Mouse (Mus musculus): Measurements from ENCODE around the gene Rundc3b. TPM values are rescaled to one million over a fixed set of nuclear protein-coding genes. Genes with fewer than 3 reads are reported as not detected.

The Rundc3b gene
- polyA plus RNA-seq, 1 experiment from 2014 or later, result 0.93 TPM

DNA sequence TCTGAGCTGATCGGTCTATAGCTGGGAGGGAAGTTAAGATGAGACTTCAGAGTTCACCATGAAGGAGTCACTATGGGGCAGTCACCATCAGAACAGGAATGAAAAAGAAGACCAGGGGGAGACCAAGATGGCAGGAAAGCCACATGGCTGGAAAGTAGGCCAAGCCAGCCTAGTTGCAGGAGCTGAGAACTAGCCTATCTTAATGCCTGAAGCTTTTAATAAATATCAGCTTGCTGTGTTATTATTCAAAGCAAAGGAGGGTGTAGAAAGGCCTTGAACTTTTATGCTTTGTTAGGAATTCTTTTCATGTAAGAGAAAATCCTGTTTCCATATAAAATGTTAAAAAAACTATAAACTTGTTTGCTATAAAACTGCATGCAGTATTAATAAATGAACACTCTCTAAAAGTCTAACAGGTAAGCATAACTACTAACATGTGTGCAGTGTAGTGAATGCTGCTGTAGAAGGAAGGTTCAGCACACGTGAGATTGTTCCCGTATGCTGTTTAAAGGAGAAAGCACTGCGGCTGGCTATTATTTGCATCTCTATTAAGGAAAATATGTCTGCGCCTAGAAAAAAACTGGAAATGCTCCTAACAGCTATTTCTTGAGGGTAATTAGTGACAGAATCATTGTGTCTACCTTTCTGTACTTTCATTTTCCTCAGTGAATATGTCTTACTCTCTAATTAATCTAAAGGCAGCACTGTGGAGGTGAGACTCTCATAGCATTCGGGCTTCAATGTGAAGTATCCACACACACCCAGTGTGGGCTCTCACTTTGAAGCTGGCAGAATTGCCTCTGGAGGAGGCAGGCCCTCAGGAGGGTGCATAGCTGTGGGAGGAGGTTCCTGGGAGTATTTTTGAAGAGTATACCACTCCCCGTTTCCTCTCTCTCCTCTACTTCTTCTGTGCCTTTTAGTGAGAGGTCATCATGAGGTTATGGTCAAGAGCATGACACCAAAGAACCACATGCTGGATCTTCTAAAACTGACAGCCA lies 81.3 kb downstream of the Rundc3b start:
- Histone ChIP-seq H3K4me3 (ENCODE audit: low read depth, low read length) (no peak overlapping the region), H3K4me2 (replicated peaks; ENCODE audit: low read depth) (no peak overlapping the region), H3K9me3 (ENCODE audit: control insufficient read depth, low read length) (no peaks in the 10 kb centered on the region), H3K9ac (ENCODE audit: low read length) (no peak overlapping the region), H3K36me3 (ENCODE audit: control insufficient read depth, insufficient read depth, low read length) (no peaks in the 10 kb centered on the region), H3K27me3 (ENCODE audit: control insufficient read depth, insufficient read depth, low read length) (no peaks in the 10 kb centered on the region), H3K4me1 (replicated peaks; ENCODE audit: control insufficient read depth, insufficient read depth) (no peaks in the 10 kb centered on the region), H3K27ac (replicated peaks) (no peak overlapping the region)
- no peak for ATAC-seq (ENCODE audit: low FRiP score, low TSS enrichment)
- TF ChIP-seq CTCF (IDR thresholded peaks at IDR 0.05; ENCODE audit: low read depth) (no peak), EP300 (optimal IDR thresholded peaks at IDR 0.05) (no peak)
- 69% methylated on average over 7 of the region's 7 CpGs for WGBS
- DNase-seq (ENCODE audit: low spot score), result no peak

DNA sequence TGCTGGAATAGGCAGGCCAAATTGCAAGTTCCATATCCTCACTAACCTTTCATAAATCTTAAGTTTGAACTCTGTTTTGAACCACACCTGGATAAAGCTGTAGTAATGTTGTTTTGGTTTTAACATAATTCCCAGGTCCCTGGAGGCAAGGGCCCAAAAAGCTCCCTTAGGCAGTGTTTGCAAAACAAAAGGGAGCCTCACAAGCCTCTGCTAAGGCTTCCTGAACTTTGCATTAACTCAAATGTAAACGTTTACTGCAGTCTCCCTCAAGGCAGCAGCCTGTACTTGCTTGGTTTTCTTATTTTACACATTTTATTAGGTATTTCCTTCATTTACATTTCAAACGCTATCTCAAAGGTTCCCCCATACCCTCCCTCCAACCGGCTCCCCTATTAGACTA lies 103.7 kb downstream of the Rundc3b start:
- ATAC-seq (ENCODE audit: low FRiP score, low TSS enrichment) (no peak), DNase-seq (ENCODE audit: low spot score) (no peak)
- Histone ChIP-seq H3K27ac (replicated peaks) (no peak overlapping the region), H3K27me3 (ENCODE audit: control insufficient read depth, insufficient read depth, low read length) (no peaks in the 10 kb centered on the region), H3K36me3 (ENCODE audit: control insufficient read depth, insufficient read depth, low read length) (no peaks in the 10 kb centered on the region), H3K4me3 (ENCODE audit: low read depth, low read length) (no peak overlapping the region), H3K9ac (ENCODE audit: low read length) (no peak overlapping the region), H3K9me3 (ENCODE audit: control insufficient read depth, low read length) (no peaks in the 10 kb centered on the region), H3K4me2 (replicated peaks; ENCODE audit: low read depth) (no peak overlapping the region), H3K4me1 (replicated peaks; ENCODE audit: control insufficient read depth, insufficient read depth) (no peaks in the 10 kb centered on the region)
- 30% methylated on average over 3 of the region's 3 CpGs for WGBS
- TF ChIP-seq EP300 (optimal IDR thresholded peaks at IDR 0.05) (no peak), CTCF (IDR thresholded peaks at IDR 0.05; ENCODE audit: low read depth) (no peak)

DNA sequence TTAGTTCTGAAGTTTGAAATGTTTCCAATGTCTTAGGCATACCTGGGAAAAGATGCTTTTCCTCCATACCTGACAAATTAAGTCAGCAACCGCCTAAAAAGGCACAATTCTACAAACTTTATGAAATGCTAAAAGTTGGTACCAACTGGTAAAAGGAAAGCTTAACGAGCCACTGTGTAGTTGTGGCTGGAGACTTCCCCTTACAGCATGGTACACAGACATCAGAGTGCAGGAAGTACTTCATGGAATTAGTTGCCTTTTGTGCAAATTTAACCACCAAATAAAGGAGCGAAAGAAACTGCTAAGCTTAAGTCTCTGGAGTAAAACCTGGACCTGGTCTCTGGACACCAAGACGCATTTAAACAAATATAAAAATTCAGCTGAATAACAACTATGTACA lies 131.0 kb downstream of the Rundc3b start:
- Histone ChIP-seq H3K36me3 (ENCODE audit: control insufficient read depth, insufficient read depth, low read length) (no peaks in the 10 kb centered on the region), H3K9ac (ENCODE audit: low read length) (no peak overlapping the region), H3K4me1 (replicated peaks; ENCODE audit: control insufficient read depth, insufficient read depth) (no peaks in the 10 kb centered on the region), H3K27ac (replicated peaks) (no peak overlapping the region), H3K4me2 (replicated peaks; ENCODE audit: low read depth) (no peak overlapping the region), H3K9me3 (ENCODE audit: control insufficient read depth, low read length) (no peaks in the 10 kb centered on the region), H3K4me3 (ENCODE audit: low read depth, low read length) (no peak overlapping the region), H3K27me3 (ENCODE audit: control insufficient read depth, insufficient read depth, low read length) (no peaks in the 10 kb centered on the region)
- DNase-seq (ENCODE audit: low spot score) (no peak), ATAC-seq (ENCODE audit: low FRiP score, low TSS enrichment) (no peak)
- TF ChIP-seq EP300 (optimal IDR thresholded peaks at IDR 0.05) (no peak), CTCF (IDR thresholded peaks at IDR 0.05; ENCODE audit: low read depth) (no peak)
- 73% methylated on average over 4 of the region's 4 CpGs for WGBS

DNA sequence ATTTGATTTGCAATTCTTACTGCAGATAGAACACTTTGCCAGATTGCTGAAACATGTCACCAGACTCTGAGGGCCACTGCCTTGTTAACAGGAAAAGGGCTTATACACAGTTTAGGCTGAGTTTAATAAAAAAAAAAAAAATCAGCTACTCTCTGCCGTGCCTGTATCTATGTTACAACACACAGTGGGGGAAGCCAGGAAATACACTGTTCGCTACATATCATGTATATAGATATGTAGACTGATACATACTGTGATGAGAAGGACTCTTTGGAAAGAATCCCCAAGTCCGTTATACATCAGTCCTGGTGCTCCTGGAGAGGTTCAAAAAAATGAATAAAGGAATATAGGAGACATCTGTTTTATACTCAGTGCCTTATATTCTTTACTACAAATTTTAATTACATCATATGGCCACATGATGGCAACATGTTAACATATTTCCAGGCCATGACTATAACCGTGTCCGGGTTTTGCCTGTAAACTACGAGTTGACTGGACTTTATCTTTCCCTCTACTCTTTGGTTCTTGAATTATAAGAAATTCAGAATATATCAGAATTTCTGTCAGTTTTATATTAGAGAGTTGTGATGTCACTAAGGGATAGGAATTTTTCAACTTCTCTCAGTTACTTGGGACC lies 133.2 kb downstream of the Rundc3b start:
- no peaks in the 10 kb centered on the region for H3K36me3 ChIP-seq (ENCODE audit: control insufficient read depth, insufficient read depth, low read length)
- 37% methylated on average over 6 of the region's 6 CpGs for WGBS
- H3K4me1 ChIP-seq (replicated peaks; ENCODE audit: control insufficient read depth, insufficient read depth), result no peaks in the 10 kb centered on the region
- H3K4me3 ChIP-seq (ENCODE audit: low read depth, low read length), result no peak overlapping the region
- H3K27me3 ChIP-seq (ENCODE audit: control insufficient read depth, insufficient read depth, low read length), result no peaks in the 10 kb centered on the region
- no peak overlapping the region for H3K9ac ChIP-seq (ENCODE audit: low read length)
- H3K9me3 ChIP-seq (ENCODE audit: control insufficient read depth, low read length), result no peaks in the 10 kb centered on the region
- ATAC-seq (ENCODE audit: low FRiP score, low TSS enrichment) (no peak; the same call in 1 of the 2 replicates), DNase-seq (ENCODE audit: low spot score) (no peak)
- H3K27ac ChIP-seq (replicated peaks), result no peak overlapping the region
- H3K4me2 ChIP-seq (replicated peaks; ENCODE audit: low read depth), result no peak overlapping the region
- peak; percentile 76 for TF ChIP-seq CTCF (IDR thresholded peaks at IDR 0.05; ENCODE audit: low read depth)
- no peak for TF ChIP-seq EP300 (optimal IDR thresholded peaks at IDR 0.05)

DNA sequence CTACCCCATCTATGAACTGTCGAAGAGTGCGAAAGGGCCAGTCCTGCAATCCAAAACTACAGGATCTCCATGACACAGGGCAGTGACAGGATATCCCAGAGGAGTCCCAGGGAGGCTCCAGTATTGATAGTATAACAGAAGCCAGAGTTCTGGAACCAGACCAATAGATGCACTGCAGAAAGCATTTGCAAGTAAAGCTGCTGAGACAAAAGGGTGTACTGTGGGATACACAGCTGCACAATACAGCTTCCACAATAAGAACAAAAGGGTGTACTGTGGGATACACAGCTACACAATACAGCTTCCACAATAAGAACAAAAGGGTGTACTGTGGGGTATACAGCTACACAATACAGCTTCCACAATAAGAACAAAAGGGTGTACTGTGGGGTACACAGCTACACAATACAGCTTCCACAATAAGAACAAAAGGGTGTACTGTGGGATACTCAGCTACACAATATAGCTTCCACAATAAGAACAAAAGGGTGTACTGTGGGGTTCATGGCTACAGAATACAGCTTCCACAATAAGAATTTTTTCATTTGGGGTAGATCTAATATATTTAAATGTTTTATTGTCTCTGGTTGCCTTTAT lies 134.0 kb downstream of the Rundc3b start:
- no peak overlapping the region for H3K9ac ChIP-seq (ENCODE audit: low read length)
- no peaks in the 10 kb centered on the region for H3K36me3 ChIP-seq (ENCODE audit: control insufficient read depth, insufficient read depth, low read length)
- no peak for ATAC-seq (ENCODE audit: low FRiP score, low TSS enrichment)
- no peak for TF ChIP-seq CTCF (IDR thresholded peaks at IDR 0.05; ENCODE audit: low read depth)
- TF ChIP-seq EP300 (optimal IDR thresholded peaks at IDR 0.05), result no peak
- DNase-seq (ENCODE audit: low spot score), result no peak
- H3K4me1 ChIP-seq (replicated peaks; ENCODE audit: control insufficient read depth, insufficient read depth), result no peaks in the 10 kb centered on the region
- no peak overlapping the region for H3K4me3 ChIP-seq (ENCODE audit: low read depth, low read length)
- H3K4me2 ChIP-seq (replicated peaks; ENCODE audit: low read depth), result no peak overlapping the region
- no peak overlapping the region for H3K27ac ChIP-seq (replicated peaks)
- H3K9me3 ChIP-seq (ENCODE audit: control insufficient read depth, low read length), result no peaks in the 10 kb centered on the region
- no peaks in the 10 kb centered on the region for H3K27me3 ChIP-seq (ENCODE audit: control insufficient read depth, insufficient read depth, low read length)
- WGBS, result 92% methylated on average over 2 of the region's 2 CpGs

All from stomach, postnatal 0 days (tissue).